ENCODE assay signal across 12 mouse cellular contexts in genomic region chr5:113985737-113986136, GRCm38 (mm10). TPM values are rescaled to one million over a fixed set of nuclear protein-coding genes. Genes with fewer than 3 reads are reported as not detected.
A peak's percentile ranks its signal among the peaks of the same experiment; 100 is the strongest.
DNase-seq lines count a peak whose midpoint lies in the region; ATAC-seq and TF ChIP-seq lines count a peak whose summit lies in the region.
"Had no signal": no experiment of that assay in that cellular context is flagged by ENCODE, and none has a peak within 500 bp of the region (broad histone marks: within the 10 kb centered on the region; RNA-seq: fewer than 3 reads in every experiment).

No protein-coding gene starts in this region.

- ATAC-seq in hindbrain, embryonic 14.5 days (ENCODE audit: low FRiP score) = no peak
- peak; percentile 65 for ATAC-seq in CD4-positive, CD25-positive, alpha-beta regulatory T cell, adult 4 months
- no peak for ATAC-seq in limb, embryonic 15.5 days (ENCODE audit: insufficient number of reproducible peaks, low FRiP score, low TSS enrichment, low read depth)

- no peak for TF ChIP-seq CTCF in bone marrow, adult 2 months (IDR thresholded peaks at IDR 0.05; ENCODE audit: control insufficient read depth, insufficient read depth, low read length)

- H3K9me3 ChIP-seq in hindbrain, embryonic 10.5 days = no peaks in the 10 kb centered on the region
- H3K9me3 ChIP-seq in hindbrain, embryonic 14.5 days (ENCODE audit: control insufficient read depth, low read length) = no peaks in the 10 kb centered on the region
- no peaks in the 10 kb centered on the region for H3K9me3 ChIP-seq in limb, embryonic 15.5 days

- H3K36me3 ChIP-seq in hindbrain, embryonic 10.5 days = peaks cover 56% of the 10 kb centered on the region
- peaks cover 26% of the 10 kb centered on the region for H3K36me3 ChIP-seq in hindbrain, embryonic 14.5 days (replicated peaks; ENCODE audit: control insufficient read depth, insufficient read depth)
- peaks cover 25% of the 10 kb centered on the region; the same call in 1 of the 2 replicates for H3K36me3 ChIP-seq in limb, embryonic 15.5 days

- peak overlapping the region; percentile 56; the same call in 1 of the 2 replicates for H3K27ac ChIP-seq in hindbrain, embryonic 10.5 days
- H3K27ac ChIP-seq in hindbrain, embryonic 14.5 days = no peak overlapping the region
- H3K27ac ChIP-seq in bone marrow, adult 2 months (ENCODE audit: control insufficient read depth, insufficient read depth, low read depth, low read length, poor library complexity) = peak overlapping the region; percentile 67
- 0 out of 2 replicates have a peak overlapping the region, but pooled peaks have one; percentile 38 for H3K27ac ChIP-seq in limb, embryonic 15.5 days

- no peak overlapping the region for H3K9ac ChIP-seq in hindbrain, embryonic 14.5 days
- no peak overlapping the region for H3K9ac ChIP-seq in limb, embryonic 15.5 days

- no peaks in the 10 kb centered on the region for H3K27me3 ChIP-seq in hindbrain, embryonic 10.5 days (ENCODE audit: insufficient read depth, poor library complexity, severe bottlenecking)
- no peaks in the 10 kb centered on the region for H3K27me3 ChIP-seq in hindbrain, embryonic 14.5 days (ENCODE audit: control insufficient read depth, insufficient read depth, low read length)
- H3K27me3 ChIP-seq in limb, embryonic 15.5 days = no peaks in the 10 kb centered on the region

- no peak overlapping the region for H3K4me3 ChIP-seq in hindbrain, embryonic 10.5 days
- no peak overlapping the region for H3K4me3 ChIP-seq in hindbrain, embryonic 14.5 days (replicated peaks; ENCODE audit: low read length)
- no peak overlapping the region for H3K4me3 ChIP-seq in bone marrow, adult 2 months (replicated peaks; ENCODE audit: control insufficient read depth, low read depth, low read length)
- H3K4me3 ChIP-seq in limb, embryonic 15.5 days = no peak overlapping the region

- no peak for DNase-seq in hindbrain, embryonic 10.5 days (ENCODE audit: low spot score)
- no peak for DNase-seq in hindbrain, embryonic 14.5 days (ENCODE audit: low spot score)
- DNase-seq in ovary, adult 18-20 months (ENCODE audit: low spot score) = no peak
- DNase-seq in thymus, postnatal 10 days (ENCODE audit: low spot score in 2 of 2) = no peak
- DNase-seq in adrenal gland, postnatal 25 days = no peak
- DNase-seq: gastrocnemius, postnatal 10 days; right cerebral cortex, postnatal 4 days had no signal

- H3K4me1 ChIP-seq in hindbrain, embryonic 10.5 days (replicated peaks) = peaks cover 49% of the 10 kb centered on the region
- H3K4me1 ChIP-seq in hindbrain, embryonic 14.5 days (replicated peaks; ENCODE audit: control insufficient read depth, insufficient read depth, low read length) = peaks cover 15% of the 10 kb centered on the region; the same call in 1 of the 2 replicates
- H3K4me1 ChIP-seq in bone marrow, adult 2 months (ENCODE audit: control insufficient read depth, insufficient read depth, low read length) = peaks cover 5% of the 10 kb centered on the region
- H3K4me1 ChIP-seq in limb, embryonic 15.5 days = peaks cover 18% of the 10 kb centered on the region

- no peak overlapping the region for H3K4me2 ChIP-seq in hindbrain, embryonic 14.5 days (replicated peaks)
- H3K4me2 ChIP-seq in limb, embryonic 15.5 days = no peak overlapping the region

- TF ChIP-seq POLR2A in bone marrow, adult 2 months (IDR thresholded peaks at IDR 0.05; ENCODE audit: borderline replicate concordance, control insufficient read depth, low read depth, low read length) = no peak

- 74% methylated on average over 2 of the region's 2 CpGs for WGBS in hindbrain, embryonic 10.5 days
- 74% methylated on average over 2 of the region's 2 CpGs for WGBS in hindbrain, embryonic 14.5 days
- WGBS in bone marrow, adult 2 months = 45% methylated on average over 2 of the region's 2 CpGs
- 74% methylated on average over 2 of the region's 2 CpGs for WGBS in limb, embryonic 15.5 days

RNA-seq across cellular contexts. Expression of gene Ssh1, which starts 8.0 kb away (rescaled TPM):
- 14.8 and 16.9 TPM in 2 replicates for polyA plus RNA-seq in hindbrain, embryonic 10.5 days (2016; fragmentation: Nextera tagmentation; extraction: Ambion mirVana)
- polyA plus RNA-seq in hindbrain, embryonic 14.5 days (2014; fragmentation: Nextera tagmentation; extraction: Ambion mirVana) = 17.8 and 19.4 TPM in 2 replicates
- polyA plus RNA-seq in CD4-positive, CD25-positive, alpha-beta regulatory T cell, adult 4 months (2017; shearing (Covaris generic)) = 10 to 100 TPM; 13.0 to 14.6 TPM
- 13.0 and 14.4 TPM in 2 replicates for polyA plus RNA-seq in bone marrow, adult 2 months (2011; ENCODE audit: insufficient read depth, insufficient read length, low replicate concordance, missing spikeins)
- polyA plus RNA-seq in limb, embryonic 15.5 days (2015; fragmentation: Nextera tagmentation; extraction: Ambion mirVana) = 10.3 and 13.2 TPM in 2 replicates
- total RNA-seq in adrenal gland, postnatal 25 days (2021) = 18.9 and 22.7 TPM in 2 replicates

RNA-seq across cellular contexts. Expression of gene Dao, which starts 17.8 kb away (rescaled TPM):
- not detected in 2 replicates for polyA plus RNA-seq in hindbrain, embryonic 10.5 days (2016; fragmentation: Nextera tagmentation; extraction: Ambion mirVana)
- polyA plus RNA-seq in hindbrain, embryonic 14.5 days (2014; fragmentation: Nextera tagmentation; extraction: Ambion mirVana) = not detected in 2 replicates
- polyA plus RNA-seq in CD4-positive, CD25-positive, alpha-beta regulatory T cell, adult 4 months (2017; shearing (Covaris generic)) = 1 to 10 TPM in 1 of 2 experiments, under 1 TPM in 1; 0.56 to 1.4 TPM
- 1.6 TPM in 1 of 2 replicates, not detected in the other for polyA plus RNA-seq in bone marrow, adult 2 months (2011; ENCODE audit: insufficient read depth, insufficient read length, low replicate concordance, missing spikeins)
- not detected in 2 replicates for polyA plus RNA-seq in limb, embryonic 15.5 days (2015; fragmentation: Nextera tagmentation; extraction: Ambion mirVana)
- not detected in 2 replicates for total RNA-seq in adrenal gland, postnatal 25 days (2021)
- total RNA-seq: gastrocnemius, postnatal 10 days had no signal
- polyA plus RNA-seq: brain, embryonic 14.5 days; lung, postnatal 0 days had no signal
